Mouse (Mus musculus): ENCODE results near the gene Apobec4. TPM values are rescaled to one million over a fixed set of nuclear protein-coding genes. Genes with fewer than 3 reads are reported as not detected.

Gene Apobec4
- total RNA-seq, 1 experiment: not detected

DNA sequence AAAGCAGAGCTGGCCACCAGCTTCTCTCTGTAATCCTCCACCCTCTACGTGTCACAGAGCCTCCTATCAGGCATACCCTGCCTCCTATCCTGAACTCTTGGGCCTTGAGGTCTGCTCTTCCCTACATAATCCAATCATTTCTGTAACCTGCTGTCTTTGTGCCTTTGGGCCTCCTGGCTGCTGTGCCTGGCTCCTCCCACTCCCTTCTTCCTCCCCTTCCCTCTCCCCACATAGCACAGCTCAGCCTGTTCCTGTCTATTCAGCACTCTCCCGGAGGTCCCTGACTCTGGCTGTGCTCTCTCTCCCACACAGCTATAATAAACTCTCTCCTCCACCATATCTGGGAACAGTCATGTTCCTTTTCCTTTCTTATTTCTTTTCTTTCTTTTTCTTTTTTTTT, 49.5 kb downstream of the Apobec4 start, which contains the start of gene Ncf2:
Gene Ncf2, plus strand, starts transcription at position 298 of the 400 bp plus-strand sequence.
- peak; percentile 60; the same call in 1 of the 2 replicates for TF ChIP-seq MAFK (IDR thresholded peaks at IDR 0.05; ENCODE audit: insufficient read depth, low read depth, low read length)
- TF ChIP-seq ZC3H11A (IDR thresholded peaks at IDR 0.05; ENCODE audit: borderline replicate concordance, low read depth, low read length): no peak
- Histone ChIP-seq H3K4me3 (ENCODE audit: insufficient read depth in 1 of 2, low read depth in 1 of 2, low read length in 2 of 2, poor library complexity in 1 of 2, severe bottlenecking in 1 of 2) (no peak within 1 kb of the TSS), H3K27ac (ENCODE audit: insufficient read depth, low read depth, low read length, poor library complexity, severe bottlenecking) (no peak within 1 kb of the TSS), H3K9ac (ENCODE audit: insufficient read depth, low read depth, low read length, poor library complexity, severe bottlenecking) (no peak within 1 kb of the TSS), H3K36me3 (ENCODE audit: control insufficient read depth, insufficient read depth, low read length, poor library complexity, severe bottlenecking) (no peaks in the 10 kb centered on the region), H3K9me3 (ENCODE audit: control insufficient read depth, insufficient read depth, low read depth, low read length) (no peaks in the 10 kb centered on the region), H3K4me1 (ENCODE audit: control insufficient read depth in 2 of 2, insufficient read depth in 2 of 2, low read length in 2 of 2, poor library complexity in 1 of 2) (peaks cover 10 to 33% of the 10 kb centered on the region in 2 experiments; a peak in 3 of 4 replicates)
- in situ Hi-C loops (cut with MboI; ENCODE audit: low sequenced_read_pairs in 2 of 2, unreplicated experiment in 2 of 2): loop anchor here (25.0 kb wide), 2 partner anchors 287 to 587 kb away; no protein-coding TSS in a partner anchor
- no peak for DNase-seq (ENCODE audit: low read depth, low spot score)

DNA sequence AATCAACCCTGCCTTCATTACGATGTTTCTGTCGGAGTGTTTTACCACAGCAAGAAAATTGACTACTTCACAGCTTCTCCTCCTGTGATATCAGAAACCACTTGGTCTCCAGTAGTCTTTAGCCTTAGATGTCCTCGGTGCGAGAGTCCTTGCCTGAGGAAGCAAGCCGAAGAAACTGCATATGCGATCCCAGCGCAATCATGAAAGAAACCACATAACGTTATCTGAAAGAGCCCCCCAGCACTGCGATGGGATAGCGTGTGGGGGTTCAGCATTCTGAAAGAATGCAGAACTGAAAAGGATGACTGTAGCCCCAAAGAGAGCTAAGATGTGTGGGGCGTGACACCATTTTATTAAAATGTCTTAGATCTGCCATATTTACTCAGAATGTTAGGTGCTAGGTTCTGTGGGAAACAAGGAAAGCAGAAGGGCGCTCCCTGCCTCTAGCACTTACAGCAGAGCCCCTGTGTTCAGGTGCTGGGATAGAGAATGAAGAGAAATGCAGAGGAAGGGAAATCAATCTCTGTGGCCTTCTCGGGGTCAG, 50.4 kb downstream of the Apobec4 start:
- Histone ChIP-seq H3K4me3 (ENCODE audit: insufficient read depth in 1 of 2, low read depth in 1 of 2, low read length in 2 of 2, poor library complexity in 1 of 2, severe bottlenecking in 1 of 2) (no peak overlapping the region), H3K4me1 (ENCODE audit: control insufficient read depth in 2 of 2, insufficient read depth in 2 of 2, low read length in 2 of 2, poor library complexity in 1 of 2) (peaks cover 7 to 30% of the 10 kb centered on the region in 2 experiments; a peak in 3 of 4 replicates), H3K36me3 (ENCODE audit: control insufficient read depth, insufficient read depth, low read length, poor library complexity, severe bottlenecking) (no peaks in the 10 kb centered on the region), H3K27ac (ENCODE audit: insufficient read depth, low read depth, low read length, poor library complexity, severe bottlenecking) (no peak overlapping the region), H3K9ac (ENCODE audit: insufficient read depth, low read depth, low read length, poor library complexity, severe bottlenecking) (no peak overlapping the region), H3K9me3 (ENCODE audit: control insufficient read depth, insufficient read depth, low read depth, low read length) (no peaks in the 10 kb centered on the region)
- TF ChIP-seq CHD2 (IDR thresholded peaks at IDR 0.05; ENCODE audit: low read depth, low read length) (no peak), HCFC1 (IDR thresholded peaks at IDR 0.05; ENCODE audit: borderline replicate concordance, insufficient read depth, low read length) (no peak), ZC3H11A (IDR thresholded peaks at IDR 0.05; ENCODE audit: borderline replicate concordance, low read depth, low read length) (no peak), ZNF384 (IDR thresholded peaks at IDR 0.05; ENCODE audit: low read depth, low read length) (no peak), MAFK (IDR thresholded peaks at IDR 0.05; ENCODE audit: insufficient read depth, low read depth, low read length) (no peak)
- DNase-seq (ENCODE audit: low read depth, low spot score): no peak
- in situ Hi-C loops (cut with MboI; ENCODE audit: low sequenced_read_pairs in 2 of 2, unreplicated experiment in 2 of 2): no loop called here

DNA sequence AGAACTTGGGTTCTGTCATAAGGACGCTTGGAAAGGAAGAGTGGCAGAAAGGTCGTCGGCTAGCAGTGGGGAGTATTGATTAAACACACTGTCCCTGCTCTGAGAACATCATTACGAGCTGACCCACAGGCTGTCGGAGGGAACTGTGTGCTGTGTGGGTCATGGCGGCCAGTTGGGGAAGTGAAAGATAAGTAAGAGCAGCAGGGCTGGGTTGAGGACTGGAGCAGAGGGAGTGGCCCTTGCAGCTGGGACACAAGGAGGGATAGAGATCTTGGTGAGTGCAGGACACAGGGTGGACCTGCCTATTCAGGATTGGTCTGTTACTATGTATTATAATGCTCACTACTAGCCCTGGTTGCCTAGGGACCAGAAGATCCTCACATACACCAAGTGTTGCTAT, 54.6 kb downstream of the Apobec4 start:
- DNase-seq (ENCODE audit: low read depth, low spot score): no peak
- Histone ChIP-seq H3K4me1 (ENCODE audit: control insufficient read depth in 2 of 2, insufficient read depth in 2 of 2, low read length in 2 of 2, poor library complexity in 1 of 2) (peaks cover 5 to 17% of the 10 kb centered on the region in 2 experiments; a peak in 2 of 4 replicates), H3K4me3 (ENCODE audit: insufficient read depth in 1 of 2, low read depth in 1 of 2, low read length in 2 of 2, poor library complexity in 1 of 2, severe bottlenecking in 1 of 2) (no peak overlapping the region), H3K9me3 (ENCODE audit: control insufficient read depth, insufficient read depth, low read depth, low read length) (no peaks in the 10 kb centered on the region), H3K9ac (ENCODE audit: insufficient read depth, low read depth, low read length, poor library complexity, severe bottlenecking) (no peak overlapping the region), H3K36me3 (ENCODE audit: control insufficient read depth, insufficient read depth, low read length, poor library complexity, severe bottlenecking) (no peaks in the 10 kb centered on the region), H3K27ac (ENCODE audit: insufficient read depth, low read depth, low read length, poor library complexity, severe bottlenecking) (no peak overlapping the region)
- TF ChIP-seq CHD2 (IDR thresholded peaks at IDR 0.05; ENCODE audit: low read depth, low read length) (no peak), ZC3H11A (IDR thresholded peaks at IDR 0.05; ENCODE audit: borderline replicate concordance, low read depth, low read length) (no peak), HCFC1 (IDR thresholded peaks at IDR 0.05; ENCODE audit: borderline replicate concordance, insufficient read depth, low read length) (no peak), MAFK (IDR thresholded peaks at IDR 0.05; ENCODE audit: insufficient read depth, low read depth, low read length) (no peak), ZNF384 (IDR thresholded peaks at IDR 0.05; ENCODE audit: low read depth, low read length) (no peak)
- in situ Hi-C loops (cut with MboI; ENCODE audit: low sequenced_read_pairs in 2 of 2, unreplicated experiment in 2 of 2): no loop called here

Other genes with a start within 250 kb of the Apobec4 start
- gene Rgl1, start 15.8 kb downstream of the Apobec4 start, total RNA-seq (2012; rRNA removed): 1.2 and 1.3 TPM in 2 replicates
- 61.0 and 95.0 TPM in 2 replicates for gene Arpc5, start 16.0 kb downstream of the Apobec4 start, total RNA-seq (2012; rRNA removed)
- 2.7 and 5.4 TPM in 2 replicates for gene Ncf2, start 49.6 kb downstream of the Apobec4 start, total RNA-seq (2012; rRNA removed)
- gene Smg7, start 152.1 kb downstream of the Apobec4 start, total RNA-seq (2012; rRNA removed): 86.7 and 88.4 TPM in 2 replicates
- gene Nmnat2, start 204.4 kb downstream of the Apobec4 start, total RNA-seq (2012; rRNA removed): 15.0 and 24.8 TPM in 2 replicates